Mouse (Mus musculus): ENCODE data around the gene Foxn3. TPM values are rescaled to one million over a fixed set of nuclear protein-coding genes. Genes with fewer than 3 reads are reported as not detected.

Foxn3 gene
- polyA plus RNA-seq, 1 experiment from 2014 or later, result 94.3 TPM

DNA sequence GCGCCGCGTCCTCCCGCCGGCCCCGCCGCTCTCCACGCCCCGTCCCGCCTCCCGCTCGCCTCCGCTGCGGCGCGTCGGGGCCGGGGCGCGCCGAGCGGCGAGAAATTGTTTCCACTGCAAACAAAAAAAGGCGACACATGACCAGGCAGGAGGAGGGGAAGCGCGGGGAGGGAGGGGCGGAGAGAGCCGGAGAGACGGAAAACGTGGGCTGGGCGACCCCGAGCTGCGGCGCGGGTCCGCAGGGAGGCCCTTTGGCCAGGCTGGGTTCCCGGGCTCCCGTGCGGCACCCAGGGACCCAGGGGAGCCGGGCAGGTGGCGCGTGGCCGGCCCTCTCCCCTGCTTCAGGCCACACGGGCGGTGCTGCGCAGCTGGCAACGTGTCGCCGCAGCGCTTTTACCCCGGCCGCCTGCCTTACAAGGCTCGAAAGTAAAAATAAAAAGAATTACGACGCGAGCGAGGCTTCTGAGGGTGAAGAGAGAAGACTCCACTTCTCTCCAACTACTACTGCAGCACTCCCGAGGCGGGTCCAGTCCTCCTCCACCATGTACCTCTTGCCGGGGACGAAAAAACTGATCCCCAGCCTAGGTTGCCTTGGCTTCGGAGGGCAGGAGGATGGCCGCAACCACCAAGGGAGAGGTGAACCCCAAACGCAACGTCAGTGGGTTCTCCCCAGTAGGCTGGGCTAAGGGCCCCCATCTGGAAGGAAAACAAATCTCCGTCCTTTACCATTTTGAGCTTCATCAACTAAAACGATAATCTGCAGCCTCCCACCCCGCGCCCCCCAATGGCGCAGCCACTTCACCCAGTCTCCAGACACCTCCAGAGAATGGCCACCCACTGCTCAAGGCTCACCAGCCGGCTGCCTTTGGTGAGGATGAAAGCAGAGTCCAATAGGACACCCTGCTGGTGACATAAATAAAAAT lies 170.2 kb downstream of the Foxn3 start:
- peak overlapping the region; percentile 93 for H3K27ac ChIP-seq (ENCODE audit: low read length)
- no peaks in the 10 kb centered on the region for H3K9me3 ChIP-seq (ENCODE audit: low read length)
- H3K4me1 ChIP-seq (ENCODE audit: insufficient read depth, low read depth, low read length), result no peaks in the 10 kb centered on the region; the same call in 1 of the 2 replicates
- H3K9ac ChIP-seq (replicated peaks; ENCODE audit: low read depth), result peak overlapping the region; percentile 58
- peak overlapping the region; percentile 82 for H3K4me2 ChIP-seq (replicated peaks; ENCODE audit: low read depth, low read length)
- TF ChIP-seq EP300 (IDR thresholded peaks at IDR 0.05) (no peak), CTCF (IDR thresholded peaks at IDR 0.05) (peak; percentile 56)
- H3K36me3 ChIP-seq (ENCODE audit: insufficient read depth, low read length), result no peaks in the 10 kb centered on the region
- H3K27me3 ChIP-seq (replicated peaks; ENCODE audit: insufficient read depth, low read length), result no peaks in the 10 kb centered on the region
- WGBS, result 4% methylated on average over 61 of the region's 71 CpGs
- ATAC-seq (peak; percentile 84), DNase-seq (ENCODE audit: low spot score) (peak; percentile 96)
- peak overlapping the region; percentile 74 for H3K4me3 ChIP-seq (ENCODE audit: low read depth, low read length)

DNA sequence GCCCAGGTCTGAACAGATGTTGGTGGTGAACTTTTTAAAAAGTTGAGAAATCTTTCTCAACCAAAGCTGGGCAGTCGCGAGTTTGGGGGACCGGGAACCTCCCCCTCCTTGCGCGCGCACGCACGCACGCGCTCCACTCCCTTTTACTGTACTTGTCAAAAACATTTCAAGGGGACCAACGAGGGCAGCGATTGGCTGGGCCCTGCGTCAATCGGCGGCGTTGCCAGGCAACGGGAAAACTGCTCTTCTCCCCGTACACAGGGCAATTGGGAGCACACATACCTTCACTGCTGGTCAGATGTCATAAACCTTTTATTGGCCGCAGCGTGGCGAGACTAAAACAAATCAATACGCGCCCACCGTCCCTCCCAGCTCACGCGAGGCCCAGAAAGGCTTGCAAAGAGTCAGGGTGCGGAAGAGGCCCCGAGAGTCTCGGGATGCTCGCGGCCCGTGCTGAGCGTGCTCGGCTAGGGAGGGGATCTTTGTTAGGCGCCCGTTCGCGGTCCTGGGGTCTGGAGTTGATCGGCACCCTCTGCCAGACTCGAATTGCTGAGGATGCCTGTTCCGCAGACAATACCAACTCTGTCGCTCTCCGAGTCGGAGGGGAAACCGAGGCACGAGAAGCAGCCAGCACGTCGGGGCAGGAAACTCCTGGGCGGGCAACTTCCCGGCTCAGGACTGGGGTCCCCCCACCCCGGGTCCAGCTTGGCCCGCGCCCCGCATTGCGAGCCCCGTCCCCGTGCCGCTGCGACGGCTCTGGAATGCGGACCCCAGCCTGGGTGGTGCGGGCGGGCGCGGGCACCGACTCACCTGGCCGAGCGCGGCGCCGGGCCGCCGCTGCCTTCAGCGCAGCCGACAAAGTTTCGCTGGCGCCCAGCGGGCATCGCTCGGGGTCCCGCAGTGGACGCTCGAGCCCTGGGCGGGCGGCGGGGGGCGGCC lies 171.2 kb downstream of the Foxn3 start:
- no peaks in the 10 kb centered on the region; the same call in 1 of the 2 replicates for H3K4me1 ChIP-seq (ENCODE audit: insufficient read depth, low read depth, low read length)
- no peaks in the 10 kb centered on the region for H3K36me3 ChIP-seq (ENCODE audit: insufficient read depth, low read length)
- peak overlapping the region; percentile 58 for H3K9ac ChIP-seq (replicated peaks; ENCODE audit: low read depth)
- peak overlapping the region; percentile 93 for H3K27ac ChIP-seq (ENCODE audit: low read length)
- no peaks in the 10 kb centered on the region for H3K9me3 ChIP-seq (ENCODE audit: low read length)
- no peaks in the 10 kb centered on the region for H3K27me3 ChIP-seq (replicated peaks; ENCODE audit: insufficient read depth, low read length)
- peak overlapping the region; percentile 74 for H3K4me3 ChIP-seq (ENCODE audit: low read depth, low read length)
- TF ChIP-seq EP300 (IDR thresholded peaks at IDR 0.05), result no peak
- no peak for TF ChIP-seq CTCF (IDR thresholded peaks at IDR 0.05)
- DNase-seq (ENCODE audit: low spot score), result peak; percentile 97
- peak overlapping the region; percentile 82 for H3K4me2 ChIP-seq (replicated peaks; ENCODE audit: low read depth, low read length)
- ATAC-seq, result peak; percentile 87
- WGBS, result under 1% methylated on average over 68 of the region's 87 CpGs

DNA sequence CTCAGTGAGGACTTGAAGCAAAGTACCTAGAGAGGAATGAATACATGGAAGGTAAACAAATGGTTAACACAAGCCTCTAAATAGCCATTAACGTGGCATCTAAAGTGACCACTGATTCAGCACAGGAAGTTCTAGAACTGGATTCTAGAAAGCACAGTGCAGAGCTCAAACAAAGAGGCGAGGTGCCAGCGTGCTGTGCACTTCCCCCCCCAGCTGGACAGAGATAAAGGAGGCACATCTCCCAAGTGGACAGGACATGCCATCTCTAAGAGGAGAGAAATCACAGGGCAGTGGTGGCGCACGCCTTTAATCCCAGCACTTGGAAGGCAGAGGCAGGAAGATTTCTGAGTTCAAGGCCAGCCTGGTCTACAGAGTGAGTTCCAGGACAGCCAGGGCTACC lies 173.0 kb downstream of the Foxn3 start:
- Histone ChIP-seq H3K36me3 (ENCODE audit: insufficient read depth, low read length) (no peaks in the 10 kb centered on the region), H3K4me2 (replicated peaks; ENCODE audit: low read depth, low read length) (no peak overlapping the region), H3K9ac (replicated peaks; ENCODE audit: low read depth) (no peak overlapping the region), H3K27me3 (replicated peaks; ENCODE audit: insufficient read depth, low read length) (no peaks in the 10 kb centered on the region), H3K4me1 (ENCODE audit: insufficient read depth, low read depth, low read length) (peaks cover 9% of the 10 kb centered on the region; the same call in 1 of the 2 replicates), H3K9me3 (ENCODE audit: low read length) (no peaks in the 10 kb centered on the region), H3K27ac (ENCODE audit: low read length) (no peak overlapping the region), H3K4me3 (ENCODE audit: low read depth, low read length) (no peak overlapping the region)
- no peak for DNase-seq (ENCODE audit: low spot score)
- no peak for ATAC-seq
- TF ChIP-seq EP300 (IDR thresholded peaks at IDR 0.05), result no peak
- TF ChIP-seq CTCF (IDR thresholded peaks at IDR 0.05), result 0 out of 2 replicates have a peak, but pooled peaks have one; percentile 1
- 67% methylated on average over 5 of the region's 5 CpGs for WGBS

DNA sequence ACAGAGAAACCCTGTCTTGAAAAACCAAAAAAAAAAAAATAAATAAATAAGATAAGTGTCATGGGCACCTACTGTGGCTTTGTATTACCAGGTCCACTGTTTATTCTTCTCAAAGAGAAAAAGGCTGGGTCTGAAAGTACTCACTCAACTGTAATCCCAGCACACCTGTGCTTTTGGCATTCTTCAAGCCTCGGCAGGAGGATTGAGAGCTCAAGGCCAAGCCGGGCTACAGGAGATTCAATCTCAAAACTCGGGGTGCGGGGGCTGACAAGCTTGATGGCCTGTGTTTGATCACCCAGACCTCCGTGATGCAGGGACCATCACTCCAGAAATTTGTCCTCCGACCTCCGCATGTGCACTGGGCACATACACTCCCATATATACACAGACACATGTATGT lies 174.1 kb downstream of the Foxn3 start:
- no peak for TF ChIP-seq CTCF (IDR thresholded peaks at IDR 0.05)
- Histone ChIP-seq H3K36me3 (ENCODE audit: insufficient read depth, low read length) (no peaks in the 10 kb centered on the region), H3K4me3 (ENCODE audit: low read depth, low read length) (no peak overlapping the region), H3K27ac (ENCODE audit: low read length) (no peak overlapping the region), H3K9ac (replicated peaks; ENCODE audit: low read depth) (no peak overlapping the region), H3K4me1 (ENCODE audit: insufficient read depth, low read depth, low read length) (peaks cover 9% of the 10 kb centered on the region; the same call in 1 of the 2 replicates), H3K27me3 (replicated peaks; ENCODE audit: insufficient read depth, low read length) (no peaks in the 10 kb centered on the region), H3K4me2 (replicated peaks; ENCODE audit: low read depth, low read length) (no peak overlapping the region), H3K9me3 (ENCODE audit: low read length) (no peaks in the 10 kb centered on the region)
- DNase-seq (ENCODE audit: low spot score), result no peak
- ATAC-seq, result no peak
- 88% methylated on average over 7 of the region's 7 CpGs for WGBS

DNA sequence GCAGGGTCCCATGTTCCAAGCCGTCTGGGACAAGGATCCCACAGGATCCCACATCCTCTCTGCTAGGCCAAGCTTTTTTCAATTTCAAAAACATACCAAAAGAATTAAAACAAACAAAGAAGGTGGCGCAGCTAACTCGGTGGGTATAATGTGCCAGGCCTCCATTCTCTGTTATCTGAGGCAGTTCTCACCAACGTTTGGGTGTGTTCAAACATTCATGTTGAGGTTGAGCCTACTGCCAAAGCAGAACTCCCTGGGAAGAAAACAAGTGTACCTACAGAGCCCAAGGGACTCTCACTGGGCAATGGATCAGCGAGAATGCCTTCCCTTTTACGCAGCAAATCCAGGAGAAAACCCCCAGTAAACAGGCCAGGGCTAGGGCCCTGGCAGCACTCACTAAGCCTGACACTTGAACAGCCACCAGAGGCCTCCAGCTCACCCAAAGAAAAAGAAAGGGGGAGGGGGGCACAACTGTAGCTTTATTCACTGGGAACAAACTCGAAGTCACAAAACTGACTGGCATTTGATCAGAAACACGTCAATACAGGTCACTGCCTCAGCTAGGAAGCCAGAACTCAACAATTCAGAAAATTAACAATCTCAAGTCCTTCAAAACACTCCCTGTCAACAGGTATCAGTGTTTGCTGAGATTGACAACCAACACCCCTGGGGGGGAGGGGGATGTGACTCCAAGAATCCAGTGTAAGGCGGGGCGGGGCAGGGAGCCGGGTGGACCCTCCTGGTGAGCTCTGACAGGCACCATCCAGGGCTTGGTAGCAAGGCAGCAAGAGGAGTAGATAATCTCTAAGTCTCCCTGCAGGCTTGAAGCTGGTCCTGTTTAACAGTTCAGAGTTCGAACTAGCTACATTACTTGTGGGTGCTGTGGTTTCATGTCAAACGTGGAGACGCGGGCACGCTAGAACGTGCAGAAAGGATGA lies 177.2 kb downstream of the Foxn3 start:
- DNase-seq (ENCODE audit: low spot score) (no peak), ATAC-seq (no peak)
- Histone ChIP-seq H3K4me2 (replicated peaks; ENCODE audit: low read depth, low read length) (no peak overlapping the region), H3K4me1 (ENCODE audit: insufficient read depth, low read depth, low read length) (peaks cover 9% of the 10 kb centered on the region; the same call in 1 of the 2 replicates), H3K27ac (ENCODE audit: low read length) (no peak overlapping the region), H3K27me3 (replicated peaks; ENCODE audit: insufficient read depth, low read length) (no peaks in the 10 kb centered on the region), H3K36me3 (ENCODE audit: insufficient read depth, low read length) (no peaks in the 10 kb centered on the region), H3K9me3 (ENCODE audit: low read length) (no peaks in the 10 kb centered on the region), H3K9ac (replicated peaks; ENCODE audit: low read depth) (no peak overlapping the region), H3K4me3 (ENCODE audit: low read depth, low read length) (no peak overlapping the region)
- TF ChIP-seq CTCF (IDR thresholded peaks at IDR 0.05) (no peak), EP300 (IDR thresholded peaks at IDR 0.05) (no peak)
- 65% methylated on average over 17 of the region's 17 CpGs for WGBS
